Mouse (Mus musculus): ENCODE measurements around the gene Umps.

The Umps gene

DNA sequence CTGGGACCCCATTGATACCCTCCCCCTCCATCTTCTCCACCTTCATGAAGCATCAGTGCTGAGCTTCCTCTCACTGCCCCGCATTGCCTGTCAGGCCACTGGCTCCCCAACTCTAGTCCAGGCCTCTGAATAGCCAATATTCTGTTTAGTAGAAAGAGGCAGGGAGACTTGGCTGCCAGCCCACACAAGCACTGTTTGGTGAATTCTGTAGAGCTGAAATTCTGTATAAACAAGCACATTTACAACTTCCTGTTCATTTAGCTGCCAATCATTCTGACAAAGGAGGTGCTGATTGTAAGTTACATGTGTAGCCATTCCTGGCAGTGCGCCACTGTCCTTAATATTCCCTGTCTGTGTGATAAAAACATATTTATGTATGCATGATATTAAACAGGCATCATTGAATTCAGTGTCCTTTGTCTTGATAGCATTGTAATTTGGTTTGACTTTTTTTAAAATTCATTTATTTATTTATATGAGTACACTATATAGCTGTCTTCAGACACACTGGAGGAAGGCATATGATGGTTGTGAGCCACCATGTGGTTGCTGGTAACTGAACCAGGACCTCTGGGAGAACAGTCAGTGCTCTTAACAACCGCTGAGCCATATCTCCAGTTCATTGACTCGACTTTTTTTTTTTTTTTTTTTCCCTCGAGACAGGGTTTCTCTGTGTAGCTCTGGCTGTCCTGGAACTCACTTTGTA lies 32.0 kb downstream of the Umps start:
- no peak for ATAC-seq (ENCODE audit: insufficient number of reproducible peaks, low FRiP score, low TSS enrichment)

- ATAC-seq (ENCODE audit: insufficient number of reproducible peaks, low FRiP score, low TSS enrichment) = no peak
Measured at GRCm38 (mm10) chr16:33933411-33933810, 33.4 kb downstream of the Umps start.

DNA sequence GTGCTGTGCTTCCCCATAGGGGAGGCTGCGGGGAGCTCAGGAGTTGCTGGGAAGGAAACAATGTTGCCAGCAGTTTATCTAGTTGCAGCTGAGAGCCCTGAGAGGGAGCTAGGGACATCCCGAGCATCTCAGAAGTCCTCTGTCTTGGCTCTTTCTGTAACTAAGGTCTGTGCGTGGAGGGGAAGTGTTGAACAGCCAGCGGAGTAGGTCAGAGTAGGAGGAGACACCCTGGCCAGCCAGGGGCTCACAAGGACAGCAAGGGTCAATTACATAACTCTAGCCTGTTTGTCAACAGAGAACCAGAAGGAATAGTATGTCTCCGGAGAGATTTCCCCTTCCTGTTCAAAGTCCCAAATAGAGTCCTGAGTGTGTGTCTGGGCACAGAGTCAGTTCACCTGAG lies 34.7 kb downstream of the Umps start:
- ATAC-seq (ENCODE audit: insufficient number of reproducible peaks, low FRiP score, low TSS enrichment) = no peak

GRCm38 (mm10) chr16:33931682-33932081 lies 35.2 kb downstream of the Umps start:
- ATAC-seq (ENCODE audit: insufficient number of reproducible peaks, low FRiP score, low TSS enrichment) = no peak

- ATAC-seq (ENCODE audit: insufficient number of reproducible peaks, low FRiP score, low TSS enrichment) = no peak
Measured at GRCm38 (mm10) chr16:33930785-33931184, 36.1 kb downstream of the Umps start.

DNA sequence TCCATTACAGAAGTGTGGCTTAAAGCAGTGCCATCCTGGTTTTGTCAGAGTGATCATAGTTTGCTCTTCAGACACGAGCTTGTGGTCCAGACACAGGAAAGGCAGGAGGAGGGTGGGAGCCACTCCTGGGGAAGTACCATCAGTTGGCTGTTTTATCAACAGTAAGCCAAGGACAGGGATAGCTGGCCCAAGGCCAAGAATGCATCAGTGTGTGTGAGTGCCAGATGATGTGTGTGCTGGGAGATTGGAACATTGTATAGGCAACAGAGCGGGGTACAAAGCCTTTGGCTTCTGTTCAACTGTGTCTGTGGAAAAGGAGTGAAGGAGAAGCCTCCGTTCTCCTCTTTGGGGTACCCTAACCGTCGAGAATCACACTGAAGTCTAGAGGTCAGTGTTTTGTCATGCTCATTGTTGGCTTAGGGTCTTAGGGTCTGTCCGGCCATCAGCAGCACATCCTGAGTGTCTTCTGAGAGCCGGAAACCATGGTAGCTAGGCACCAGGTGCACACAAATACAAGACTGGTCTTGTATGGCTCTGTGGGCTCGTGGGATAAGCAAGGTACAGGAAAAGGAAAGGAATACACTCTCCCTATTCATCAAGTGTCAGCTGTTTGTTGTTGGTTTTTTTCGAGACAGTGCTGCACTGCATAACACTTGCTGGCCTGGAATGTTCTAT lies 37.9 kb downstream of the Umps start:
- no peak for ATAC-seq (ENCODE audit: insufficient number of reproducible peaks, low FRiP score, low TSS enrichment)

- ATAC-seq (ENCODE audit: insufficient number of reproducible peaks, low FRiP score, low TSS enrichment) = no peak
Measured at GRCm38 (mm10) chr16:33927263-33927824, 39.5 kb downstream of the Umps start.

DNA sequence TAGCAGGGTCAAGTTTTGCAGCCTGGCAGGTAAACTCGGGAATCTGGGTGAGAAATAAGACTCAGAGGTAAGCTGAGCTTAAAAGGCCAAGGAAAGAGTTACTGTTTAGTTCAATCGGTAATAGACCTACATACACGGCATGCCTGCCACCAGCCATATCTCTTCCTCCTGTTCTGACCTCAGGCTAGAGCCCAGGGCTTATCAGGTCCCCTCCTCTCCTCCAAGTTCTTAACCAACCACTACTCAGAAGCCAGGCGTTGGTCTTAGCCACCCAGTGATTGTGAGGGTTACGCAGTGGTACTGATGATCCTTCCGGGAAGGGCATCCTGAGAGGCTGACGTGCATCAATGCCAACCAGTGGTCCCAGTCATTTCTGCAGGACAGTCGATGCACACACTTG lies 43.1 kb downstream of the Umps start:
- ATAC-seq (ENCODE audit: insufficient number of reproducible peaks, low FRiP score, low TSS enrichment) = no peak

DNA sequence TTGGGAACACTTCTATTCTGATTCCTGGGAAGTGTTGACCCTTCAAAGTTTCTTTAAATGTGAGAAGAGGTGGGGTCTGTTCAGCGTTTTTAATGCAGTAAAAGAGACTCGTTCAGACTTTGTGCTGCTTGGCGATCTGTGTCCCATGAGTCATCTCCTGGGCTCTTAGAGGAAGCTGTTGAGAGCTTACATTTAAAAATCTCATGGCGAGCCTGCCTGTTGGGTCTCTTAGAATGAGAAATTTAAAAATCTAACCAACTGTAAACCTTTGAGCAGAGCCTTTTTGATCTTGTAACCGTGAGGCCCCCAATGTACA lies 43.9 kb downstream of the Umps start:
- no peak for ATAC-seq (ENCODE audit: insufficient number of reproducible peaks, low FRiP score, low TSS enrichment)

DNA sequence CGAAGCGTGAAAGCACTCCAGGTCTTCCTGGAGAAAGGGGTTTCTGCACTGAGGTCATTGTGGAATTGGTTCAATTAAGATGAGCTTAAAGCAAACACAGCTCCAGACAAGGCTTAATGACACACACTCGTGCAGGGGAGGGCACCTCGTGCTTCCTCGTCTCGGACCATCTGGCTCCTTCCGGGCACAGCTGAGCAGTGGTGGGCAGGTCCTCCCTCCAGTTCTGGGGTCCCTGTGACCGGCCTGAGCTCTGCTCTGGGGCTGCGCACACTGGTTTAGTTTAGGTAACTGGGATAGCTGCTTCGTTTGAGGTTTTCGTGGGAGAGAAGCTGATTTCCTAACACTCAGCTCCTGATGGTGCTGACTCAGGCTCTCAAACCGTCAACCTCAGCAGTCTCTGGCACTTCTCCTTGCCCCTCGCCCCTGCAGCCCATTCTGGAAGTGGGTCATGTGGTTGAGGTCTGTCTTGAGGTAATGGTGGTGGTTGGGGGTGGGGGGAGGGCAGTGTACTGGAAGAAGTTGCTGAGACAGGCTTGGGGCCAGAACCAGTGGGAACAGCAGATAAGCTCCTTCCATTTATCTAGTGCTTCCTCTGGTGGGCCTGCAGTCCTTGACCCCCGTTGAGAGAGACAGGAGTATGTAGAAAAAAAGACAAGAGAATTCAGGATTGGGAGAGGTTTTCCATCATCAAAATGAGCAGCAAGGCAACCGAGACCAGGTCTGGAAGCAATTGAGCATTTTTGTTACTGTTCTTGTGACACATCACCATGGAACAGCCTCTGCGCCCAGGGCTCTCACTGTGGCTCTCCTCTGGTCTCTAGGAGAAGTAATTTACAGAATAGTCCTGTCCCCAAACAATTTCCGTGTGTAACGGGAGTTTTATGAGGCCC lies 44.5 kb downstream of the Umps start:
- no peak for ATAC-seq (ENCODE audit: insufficient number of reproducible peaks, low FRiP score, low TSS enrichment)

DNA sequence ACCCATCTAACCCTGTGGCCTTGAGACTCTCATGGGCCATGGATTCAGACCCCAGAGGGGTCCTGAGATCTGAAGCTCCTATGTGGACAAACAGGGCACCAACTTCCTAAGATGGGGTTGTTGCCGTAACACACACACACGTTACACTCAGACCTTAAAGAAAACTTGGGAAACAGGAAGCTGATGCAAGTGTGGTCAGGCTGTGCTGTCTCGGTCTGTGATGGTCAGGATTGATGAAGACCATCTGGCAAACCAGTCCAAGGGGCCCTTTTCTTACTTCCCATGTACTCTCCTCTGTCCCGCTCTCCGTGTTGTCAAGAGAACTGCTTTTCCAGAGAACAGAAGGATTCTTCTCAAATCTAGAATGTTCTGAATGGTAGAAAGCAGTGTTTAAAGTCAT lies 45.3 kb downstream of the Umps start:
- no peak for ATAC-seq (ENCODE audit: insufficient number of reproducible peaks, low FRiP score, low TSS enrichment)

GRCm38 (mm10) chr16:33917926-33918325 lies 48.9 kb downstream of the Umps start:
- no peak for ATAC-seq (ENCODE audit: insufficient number of reproducible peaks, low FRiP score, low TSS enrichment)

DNA sequence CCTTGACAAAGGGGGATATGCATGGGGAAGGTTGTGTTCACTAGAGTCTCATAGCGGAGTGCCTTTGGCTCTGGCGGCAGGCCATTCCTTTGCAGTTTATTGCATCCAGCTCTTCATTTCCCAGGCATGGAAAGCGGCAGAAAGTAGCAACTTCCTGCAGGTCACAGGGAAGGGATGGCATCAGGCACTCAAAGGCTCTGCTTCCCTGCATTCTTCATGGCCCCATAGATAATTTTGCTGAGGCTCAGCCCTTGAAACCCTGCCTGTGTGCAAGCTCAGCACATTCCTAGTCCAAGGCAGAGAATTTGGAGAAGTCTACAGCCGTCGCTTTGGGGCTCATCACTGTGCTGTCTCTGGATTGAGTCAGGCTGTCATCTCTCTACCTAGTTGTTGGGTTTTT lies 49.4 kb downstream of the Umps start:
- ATAC-seq (ENCODE audit: insufficient number of reproducible peaks, low FRiP score, low TSS enrichment) = no peak

DNA sequence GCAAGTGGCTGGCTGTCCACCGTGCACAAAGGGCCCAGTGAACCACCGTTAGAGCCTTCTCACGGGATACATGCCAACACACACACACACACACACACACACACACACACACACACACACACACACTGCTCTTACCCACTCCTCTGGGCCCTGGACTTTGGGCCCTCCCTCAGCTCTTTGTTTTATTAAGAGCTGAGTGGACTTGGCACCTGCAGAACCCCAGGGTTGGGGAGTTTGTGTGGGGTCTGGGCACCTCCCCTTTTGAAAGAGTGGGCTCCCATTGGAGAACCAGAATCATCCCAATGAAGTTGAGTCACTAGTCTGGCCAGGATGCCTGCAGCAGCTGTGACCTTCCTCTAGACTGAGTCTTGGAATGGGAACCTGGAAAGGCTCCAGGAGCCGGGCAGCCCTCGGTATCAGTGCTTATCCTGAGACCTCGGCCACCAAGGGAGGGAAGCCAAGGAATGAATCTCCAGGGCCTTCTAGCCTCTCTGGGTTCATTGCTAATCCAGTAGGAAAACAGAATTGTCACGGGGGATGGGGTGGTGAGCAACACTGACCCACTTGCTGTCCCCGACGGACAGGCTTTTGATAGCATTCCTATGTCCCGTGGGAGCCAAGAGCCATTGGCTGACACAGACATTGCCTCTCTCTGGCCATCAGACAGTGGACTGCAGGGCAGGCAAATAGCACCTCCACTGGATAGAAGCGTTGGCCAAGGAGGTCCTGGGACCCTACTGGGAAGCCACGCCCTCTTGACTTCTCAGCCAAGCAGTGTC lies 50.2 kb downstream of the Umps start:
- ATAC-seq (ENCODE audit: insufficient number of reproducible peaks, low FRiP score, low TSS enrichment) = peak; percentile 54; the same call in 1 of the 2 replicates

GRCm38 (mm10) chr16:33914997-33915396 lies 51.8 kb downstream of the Umps start:
- ATAC-seq (ENCODE audit: insufficient number of reproducible peaks, low FRiP score, low TSS enrichment) = no peak

DNA sequence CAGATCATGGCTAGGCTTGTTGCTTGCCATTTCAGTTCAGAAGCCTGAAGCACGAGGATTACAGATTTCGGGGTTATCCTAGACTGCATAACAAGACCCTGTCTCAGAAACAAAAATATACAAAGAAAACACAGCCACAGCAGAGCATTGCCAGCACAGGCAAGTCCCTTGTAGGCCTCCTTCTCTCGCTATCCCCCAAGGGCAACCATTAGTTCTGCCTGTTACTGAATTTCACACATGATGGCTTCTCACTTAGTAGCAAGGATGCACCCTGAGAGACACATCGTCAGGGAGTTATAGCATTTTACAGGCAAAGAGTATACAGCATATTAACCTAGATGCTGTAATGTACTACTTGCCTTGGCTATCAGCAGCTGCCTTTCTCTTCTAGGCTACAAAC lies 58.6 kb downstream of the Umps start:
- no peak for ATAC-seq (ENCODE audit: insufficient number of reproducible peaks, low FRiP score, low TSS enrichment)

Measured in cerebellum, adult (tissue).